Mouse (Mus musculus): Measurements from ENCODE around the gene Sf3b2.

Sf3b2 gene

GRCm38 (mm10) chr19:5232696-5233095 is 62.6 kb downstream of the Sf3b2 start:
- POLR2A ChIA-PET: interaction anchor here in 1 of 4 experiments (0.6 kb wide), 2 partner anchors 38 to 671 kb away, joined by 3 read pairs; no protein-coding TSS in a partner anchor
- CTCF ChIA-PET: interaction anchor here in 1 of 4 experiments (0.6 to 0.7 kb wide), 2 partner anchors 634 to 1839 kb away, joined by 8 to 17 read pairs; no protein-coding TSS in a partner anchor

GRCm38 (mm10) chr19:5230110-5230509 is 65.1 kb downstream of the Sf3b2 start:
- POLR2A ChIA-PET: no interaction called here
- CTCF ChIA-PET: no interaction called here

GRCm38 (mm10) chr19:5224624-5225023 is 70.6 kb downstream of the Sf3b2 start:
- CTCF ChIA-PET: interaction anchor here in 2 of 4 experiments (1.1 to 1.3 kb wide), 2 partner anchors 74 to 123 kb away, joined by 3 read pairs; no protein-coding TSS in a partner anchor

GRCm38 (mm10) chr19:5224077-5224476 is 71.2 kb downstream of the Sf3b2 start:
- ChIA-PET CTCF (no interaction called here), POLR2A (interaction anchor here in 1 of 4 experiments (0.8 to 0.9 kb wide), 2 partner anchors 19 to 170 kb away, joined by 3 read pairs; no protein-coding TSS in a partner anchor)

More at GRCm38 (mm10) chr19:5224624-5225023, 70.6 kb downstream of the Sf3b2 start:
- POLR2A ChIA-PET: interaction anchor here in 1 of 4 experiments (0.6 to 0.8 kb wide), 2 partner anchors 171 to 200 kb away, joined by 3 read pairs; partner anchors contain the start of genes AI837181 and Drap1
